Mouse (Mus musculus): ENCODE measurements around the gene Pbld2. TPM values are rescaled to one million over a fixed set of nuclear protein-coding genes. Genes with fewer than 3 reads are reported as not detected.

Pbld2 gene
- total and polyA plus RNA-seq, 3 experiments, result 0.15 TPM; not detected in 1

GRCm38 (mm10) chr10:63065988-63066387 is 41.9 kb downstream of the Pbld2 start:
- H3K4me1 ChIP-seq (ENCODE audit: control insufficient read depth in 1 of 2, insufficient read depth in 2 of 2, low read length in 2 of 2), result no peaks in the 10 kb centered on the region
- no peaks in the 10 kb centered on the region for H3K36me3 ChIP-seq (ENCODE audit: control insufficient read depth in 1 of 2, insufficient read depth in 2 of 2, low read length in 2 of 2)
- H3K9me3 ChIP-seq (replicated peaks; ENCODE audit: insufficient read depth, low read length), result no peaks in the 10 kb centered on the region
- DNase-seq (ENCODE audit: low read depth, low spot score), result peak; percentile 57
- no peak overlapping the region for H3K4me3 ChIP-seq (ENCODE audit: control insufficient read depth in 1 of 2, insufficient read depth in 1 of 2, low read depth in 2 of 2, low read length in 2 of 2)
- H3K27me3 ChIP-seq (ENCODE audit: control insufficient read depth in 1 of 2, insufficient read depth in 2 of 2, low read length in 2 of 2), result no peaks in the 10 kb centered on the region; a peak in 1 of 4 replicates
- TF ChIP-seq USF1 (IDR thresholded peaks at IDR 0.05; ENCODE audit: low read depth, low read length), result no peak
- TF ChIP-seq MEF2A (IDR thresholded peaks at IDR 0.05; ENCODE audit: extremely low read depth, insufficient replicate concordance, low read depth, low read length, poor library complexity, severe bottlenecking), result no peak
- TF ChIP-seq SIN3A (IDR thresholded peaks at IDR 0.05; ENCODE audit: low read length), result no peak
- TF ChIP-seq UBTF (IDR thresholded peaks at IDR 0.05; ENCODE audit: borderline replicate concordance, insufficient read depth, low read depth, low read length), result no peak
- TF ChIP-seq RCOR1 (IDR thresholded peaks at IDR 0.05; ENCODE audit: low read depth, low read length), result no peak
- peak; percentile 83 for TF ChIP-seq SMC3 (IDR thresholded peaks at IDR 0.05; ENCODE audit: low read depth, low read length)
- no peak for TF ChIP-seq CHD2 (IDR thresholded peaks at IDR 0.05; ENCODE audit: low read length)
- TF ChIP-seq RAD21 (IDR thresholded peaks at IDR 0.05; ENCODE audit: low read depth, low read length), result peak; percentile 79
- peak; percentile 39 to 83 (median 82) for TF ChIP-seq CTCF (IDR thresholded peaks at IDR 0.05 in 2 of 3, conservative IDR thresholded peaks at IDR 0.05 in 1 of 3; ENCODE audit: control insufficient read depth in 1 of 3, insufficient read depth in 1 of 3, low read depth in 2 of 3, low read length in 3 of 3, poor library complexity in 1 of 3, severe bottlenecking in 1 of 3)
- no peak for TF ChIP-seq ELF1 (IDR thresholded peaks at IDR 0.05; ENCODE audit: low read depth, low read length)
- no peak for TF ChIP-seq ZMIZ1 (IDR thresholded peaks at IDR 0.05; ENCODE audit: low read depth, low read length)
- no peak for TF ChIP-seq CHD1 (IDR thresholded peaks at IDR 0.05; ENCODE audit: low read depth, low read length)
- no peak for TF ChIP-seq GABPA (IDR thresholded peaks at IDR 0.05; ENCODE audit: low read depth, low read length)
- TF ChIP-seq JUND (IDR thresholded peaks at IDR 0.05; ENCODE audit: low read depth, low read length), result no peak
- no peak for TF ChIP-seq MYB (IDR thresholded peaks at IDR 0.05; ENCODE audit: low read depth, low read length)
- no peak for TF ChIP-seq MAZ (IDR thresholded peaks at IDR 0.05; ENCODE audit: low read depth, low read length)
- 0 out of 2 replicates have a peak, but pooled peaks have one; percentile 12 for TF ChIP-seq BHLHE40 (IDR thresholded peaks at IDR 0.05; ENCODE audit: borderline replicate concordance, low read depth, low read length)
- TF ChIP-seq NRF1 (IDR thresholded peaks at IDR 0.05; ENCODE audit: insufficient read depth, low read depth, low read length, poor library complexity, severe bottlenecking), result no peak
- TF ChIP-seq MAFK (IDR thresholded peaks at IDR 0.05; ENCODE audit: borderline replicate concordance, low read depth, low read length), result no peak
- TF ChIP-seq ZC3H11A (IDR thresholded peaks at IDR 0.05; ENCODE audit: low read depth, low read length), result peak; percentile 71
- no peak for TF ChIP-seq GATA1 (IDR thresholded peaks at IDR 0.05; ENCODE audit: low read depth, low read length)
- TF ChIP-seq EP300 (IDR thresholded peaks at IDR 0.05; ENCODE audit: low read depth in 1 of 2, low read length in 2 of 2), result no peak
- no peak for TF ChIP-seq POLR2AphosphoS2 (IDR thresholded peaks at IDR 0.05; ENCODE audit: low read length)
- no peak for TF ChIP-seq TAL1 (IDR thresholded peaks at IDR 0.05; ENCODE audit: low read length)
- TF ChIP-seq NELFE (IDR thresholded peaks at IDR 0.05; ENCODE audit: low read depth, low read length), result no peak
- no peak for TF ChIP-seq USF2 (IDR thresholded peaks at IDR 0.05; ENCODE audit: borderline replicate concordance in 1 of 2, insufficient read depth in 1 of 2, low read depth in 1 of 2, low read length in 2 of 2)
- TF ChIP-seq E2F4 (IDR thresholded peaks at IDR 0.05; ENCODE audit: borderline replicate concordance, low read depth, low read length), result no peak
- TF ChIP-seq ZNF384 (IDR thresholded peaks at IDR 0.05; ENCODE audit: low read depth, low read length), result no peak
- TF ChIP-seq HCFC1 (IDR thresholded peaks at IDR 0.05; ENCODE audit: low read depth, low read length), result no peak
- no peak for TF ChIP-seq MAX (IDR thresholded peaks at IDR 0.05; ENCODE audit: low read length)
- H3K79me2 ChIP-seq (ENCODE audit: control insufficient read depth, insufficient read depth, low read length, poor library complexity), result no peaks in the 10 kb centered on the region
- no peak overlapping the region for H3K9ac ChIP-seq (ENCODE audit: control insufficient read depth, low read depth, low read length, poor library complexity, severe bottlenecking)
- no peak overlapping the region for H3K27ac ChIP-seq (ENCODE audit: control insufficient read depth, low read depth, low read length)

Data from MEL (cell line).